Mouse (Mus musculus) small intestine, adult 2 months (tissue): ENCODE data around the gene Sorcs2. TPM values are rescaled to one million over a fixed set of nuclear protein-coding genes. Genes with fewer than 3 reads are reported as not detected.

Experiments used
- H3K27ac ChIP-seq: fragments of 200-500 bp; 2 replicates; pipeline ENCODE4 v1.5.1; 2012; ENCODE audit warnings: low read depth, low read length, control low read depth, inconsistent platforms; ENCODE audit not compliant: insufficient read depth
- H3K27me3 ChIP-seq: fragments of 200-500 bp; 2 replicates; pipeline ENCODE4 v1.6.1; 2012; ENCODE audit warnings: mild to moderate bottlenecking, moderate library complexity, low read length, inconsistent platforms; ENCODE audit not compliant: control insufficient read depth, insufficient read depth
- H3K36me3 ChIP-seq: fragments of 200-500 bp; 2 replicates; pipeline ENCODE4 v1.6.1; 2012; ENCODE audit warnings: mild to moderate bottlenecking, low read length, control low read depth, inconsistent platforms; ENCODE audit not compliant: control insufficient read depth, insufficient read depth
- H3K4me1 ChIP-seq: fragments of 200-500 bp; 2 replicates; pipeline ENCODE4 v1.6.1; 2012; ENCODE audit warnings: low read length, inconsistent platforms, mixed read lengths; ENCODE audit not compliant: control insufficient read depth, insufficient read depth, insufficient read length
- H3K4me3 ChIP-seq: fragments of 200-500 bp; 2 replicates; pipeline ENCODE4 v1.5.1; 2012; ENCODE audit warnings: low read depth, mild to moderate bottlenecking, control low read depth, inconsistent platforms, low read length, moderate library complexity
- CTCF ChIP-seq: fragments of 200-500 bp; IDR thresholded peaks from 2 replicates; pipeline ENCODE4 v1.5.1; 2012; ENCODE audit warnings: low read depth, mild to moderate bottlenecking, control low read depth, inconsistent platforms, low read length, moderate library complexity, mixed read lengths; ENCODE audit not compliant: insufficient replicate concordance, insufficient read length; ENCODE audit errors: extremely low read depth
- POLR2A ChIP-seq: fragments of 200-500 bp; IDR thresholded peaks from 2 replicates; pipeline ENCODE4 v1.6.1; 2012; ENCODE audit warnings: low read depth, mild to moderate bottlenecking, control low read depth, inconsistent platforms, low read length, moderate library complexity
- WGBS: fragments of 180-500 bp; shearing (Covaris S2); methylation state at CpG from one replicate; pipeline ENCODE4 v1.1.7; 2018; 5-methylcytosine and 5-hydroxymethylcytosine counted together
- polyA plus RNA-seq: library from polyadenylated mRNA; depleted of rRNA; stranded (reverse); fragments of >200 nt; gene quantifications from 2 replicates; pipeline ENCODE4 v1.2.3, GENCODE M21; 2012

Gene Sorcs2
- polyA plus RNA-seq, 1 experiment = 5.9 TPM

GRCm38 (mm10) chr5:36301166-36301565, 96.8 kb downstream of the Sorcs2 start:
- Histone ChIP-seq H3K4me3 (no peak overlapping the region), H3K27ac (no peak overlapping the region), H3K36me3 (no peaks in the 10 kb centered on the region), H3K4me1 (peaks cover 3% of the 10 kb centered on the region; the same call in 1 of the 2 replicates), H3K27me3 (no peaks in the 10 kb centered on the region)
- TF ChIP-seq POLR2A (no peak), CTCF (no peak)
- 59% methylated on average over 4 of the region's 4 CpGs for WGBS

- no peaks in the 10 kb centered on the region for H3K36me3 ChIP-seq
- no peak overlapping the region for H3K27ac ChIP-seq
- no peak overlapping the region for H3K4me3 ChIP-seq
- no peaks in the 10 kb centered on the region for H3K27me3 ChIP-seq
- TF ChIP-seq CTCF (no peak), POLR2A (no peak)
- WGBS = 39% methylated on average over 4 of the region's 4 CpGs
- H3K4me1 ChIP-seq = peaks cover 3% of the 10 kb centered on the region; the same call in 1 of the 2 replicates
Measured at GRCm38 (mm10) chr5:36298049-36298448, 99.9 kb downstream of the Sorcs2 start.

- no peak for TF ChIP-seq POLR2A
- no peak for TF ChIP-seq CTCF
- H3K27ac ChIP-seq = no peak overlapping the region
- no peak overlapping the region for H3K4me3 ChIP-seq
- H3K27me3 ChIP-seq = no peaks in the 10 kb centered on the region
- H3K4me1 ChIP-seq = peaks cover 3% of the 10 kb centered on the region; the same call in 1 of the 2 replicates
- H3K36me3 ChIP-seq = no peaks in the 10 kb centered on the region
- WGBS = 79% methylated on average over 4 of the region's 4 CpGs
Measured at GRCm38 (mm10) chr5:36297246-36297645, 100.7 kb downstream of the Sorcs2 start.

GRCm38 (mm10) chr5:36293109-36293900, 104.6 kb downstream of the Sorcs2 start:
- Histone ChIP-seq H3K27ac (no peak overlapping the region), H3K4me3 (no peak overlapping the region), H3K36me3 (no peaks in the 10 kb centered on the region), H3K4me1 (peaks cover 3% of the 10 kb centered on the region; the same call in 1 of the 2 replicates), H3K27me3 (no peaks in the 10 kb centered on the region)
- 69% methylated on average over 11 of the region's 11 CpGs for WGBS
- TF ChIP-seq POLR2A = no peak

GRCm38 (mm10) chr5:36292321-36292720, 105.6 kb downstream of the Sorcs2 start:
- H3K36me3 ChIP-seq = no peaks in the 10 kb centered on the region
- 88% methylated on average over 9 of the region's 9 CpGs for WGBS
- no peaks in the 10 kb centered on the region for H3K27me3 ChIP-seq
- TF ChIP-seq POLR2A (no peak), CTCF (no peak)
- H3K4me3 ChIP-seq = no peak overlapping the region
- no peak overlapping the region for H3K27ac ChIP-seq
- no peaks in the 10 kb centered on the region for H3K4me1 ChIP-seq

- TF ChIP-seq CTCF = peak; percentile 52; the same call in 1 of the 2 replicates
- no peak for TF ChIP-seq POLR2A
- no peaks in the 10 kb centered on the region for H3K36me3 ChIP-seq
- no peaks in the 10 kb centered on the region for H3K4me1 ChIP-seq
- no peak overlapping the region for H3K27ac ChIP-seq
- no peaks in the 10 kb centered on the region for H3K27me3 ChIP-seq
- H3K4me3 ChIP-seq = no peak overlapping the region
- WGBS = 50% methylated on average over 5 of the region's 5 CpGs
Measured at GRCm38 (mm10) chr5:36291191-36291590, 106.7 kb downstream of the Sorcs2 start.

GRCm38 (mm10) chr5:36285405-36285804, 112.5 kb downstream of the Sorcs2 start:
- no peaks in the 10 kb centered on the region for H3K27me3 ChIP-seq
- 29% methylated on average over 10 of the region's 10 CpGs for WGBS
- no peaks in the 10 kb centered on the region for H3K36me3 ChIP-seq
- H3K4me3 ChIP-seq = no peak overlapping the region
- no peaks in the 10 kb centered on the region for H3K4me1 ChIP-seq
- no peak overlapping the region for H3K27ac ChIP-seq
- TF ChIP-seq CTCF = no peak
